Mouse (Mus musculus): ENCODE measurements around the gene Gm13723. TPM values are rescaled to one million over a fixed set of nuclear protein-coding genes. Genes with fewer than 3 reads are reported as not detected.

Gm13723 gene
- not detected in 2 replicates for polyA plus RNA-seq (2011; ENCODE audit: insufficient read length, low read depth, missing spikeins)

- no peak within 1 kb of the TSS for H3K4me3 ChIP-seq (ENCODE audit: insufficient read depth, low read length)
- no peaks in the 10 kb centered on the region for H3K4me1 ChIP-seq (ENCODE audit: control insufficient read depth, insufficient read depth, low read length)
- TF ChIP-seq CTCF (IDR thresholded peaks at IDR 0.05; ENCODE audit: borderline replicate concordance, insufficient read depth, low read length) (no peak), POLR2A (IDR thresholded peaks at IDR 0.05; ENCODE audit: low read depth, low read length) (no peak)
- H3K27ac ChIP-seq (ENCODE audit: insufficient read depth, low read length): no peak within 1 kb of the TSS
These were observed at the start of gene Gm13723 for GRCm38 (mm10) chr2:86874702-86875101. Gm13723 (minus strand) TSS chr2:86874802.

GRCm38 (mm10) chr2:86905647-86906046 lies 31.0 kb upstream of the Gm13723 start:
- H3K27ac ChIP-seq (ENCODE audit: insufficient read depth, low read length): no peak overlapping the region
- H3K4me3 ChIP-seq (ENCODE audit: insufficient read depth, low read length): no peak overlapping the region
- TF ChIP-seq CTCF (IDR thresholded peaks at IDR 0.05; ENCODE audit: borderline replicate concordance, insufficient read depth, low read length): no peak
- TF ChIP-seq POLR2A (IDR thresholded peaks at IDR 0.05; ENCODE audit: low read depth, low read length): no peak
- H3K4me1 ChIP-seq (ENCODE audit: control insufficient read depth, insufficient read depth, low read length): no peaks in the 10 kb centered on the region

- no peak within 1 kb of the TSS for H3K4me3 ChIP-seq (ENCODE audit: insufficient read depth, low read length)
- TF ChIP-seq POLR2A (IDR thresholded peaks at IDR 0.05; ENCODE audit: low read depth, low read length): no peak
- TF ChIP-seq CTCF (IDR thresholded peaks at IDR 0.05; ENCODE audit: borderline replicate concordance, insufficient read depth, low read length): no peak
- no peak within 1 kb of the TSS for H3K27ac ChIP-seq (ENCODE audit: insufficient read depth, low read length)
- no peaks in the 10 kb centered on the region for H3K4me1 ChIP-seq (ENCODE audit: control insufficient read depth, insufficient read depth, low read length)
These were observed 17.5 kb upstream of the Gm13723 start, which contains the start of gene Olfr1097 for GRCm38 (mm10) chr2:86892116-86892515. Olfr1097 (minus strand) TSS chr2:86892216.

- TF ChIP-seq CTCF (IDR thresholded peaks at IDR 0.05; ENCODE audit: borderline replicate concordance, insufficient read depth, low read length) (no peak), POLR2A (IDR thresholded peaks at IDR 0.05; ENCODE audit: low read depth, low read length) (no peak)
These were observed 23.0 kb downstream of the Gm13723 start, which contains the start of gene Olfr1095 for GRCm38 (mm10) chr2:86851596-86851995. Olfr1095 (minus strand) TSS chr2:86851696.

GRCm38 (mm10) chr2:86824363-86824762 lies 50.2 kb downstream of the Gm13723 start, which contains the start of gene Olfr1094:
Olfr1094 (plus strand) TSS chr2:86824663.
- no peaks in the 10 kb centered on the region for H3K4me1 ChIP-seq (ENCODE audit: control insufficient read depth, insufficient read depth, low read length)
- TF ChIP-seq POLR2A (IDR thresholded peaks at IDR 0.05; ENCODE audit: low read depth, low read length) (no peak), CTCF (IDR thresholded peaks at IDR 0.05; ENCODE audit: borderline replicate concordance, insufficient read depth, low read length) (no peak)
- no peak within 1 kb of the TSS for H3K4me3 ChIP-seq (ENCODE audit: insufficient read depth, low read length)
- H3K27ac ChIP-seq (ENCODE audit: insufficient read depth, low read length): no peak within 1 kb of the TSS

More at GRCm38 (mm10) chr2:86851596-86851995, 23.0 kb downstream of the Gm13723 start, which contains the start of gene Olfr1095:
- H3K4me3 ChIP-seq (ENCODE audit: insufficient read depth, low read length): no peak within 1 kb of the TSS
- H3K4me1 ChIP-seq (ENCODE audit: control insufficient read depth, insufficient read depth, low read length): no peaks in the 10 kb centered on the region
- H3K27ac ChIP-seq (ENCODE audit: insufficient read depth, low read length): no peak within 1 kb of the TSS

Other genes with a start within 250 kb of the Gm13723 start
- not detected in 2 replicates for gene Olfr1084, start 235.1 kb downstream of the Gm13723 start, polyA plus RNA-seq (2011; ENCODE audit: insufficient read length, low read depth, missing spikeins)
- gene Olfr1085, start 212.8 kb downstream of the Gm13723 start, polyA plus RNA-seq (2011; ENCODE audit: insufficient read length, low read depth, missing spikeins): not detected in 2 replicates
- gene Olfr1086, start 194.7 kb downstream of the Gm13723 start, polyA plus RNA-seq (2011; ENCODE audit: insufficient read length, low read depth, missing spikeins): not detected in 2 replicates
- gene Olfr1087, start 176.4 kb downstream of the Gm13723 start, polyA plus RNA-seq (2011; ENCODE audit: insufficient read length, low read depth, missing spikeins): not detected in 2 replicates
- not detected in 2 replicates for gene Olfr1089, start 141.1 kb downstream of the Gm13723 start, polyA plus RNA-seq (2011; ENCODE audit: insufficient read length, low read depth, missing spikeins)
- gene Olfr1090, start 115.8 kb downstream of the Gm13723 start, polyA plus RNA-seq (2011; ENCODE audit: insufficient read length, low read depth, missing spikeins): not detected in 2 replicates
- not detected in 2 replicates for gene Olfr1093, start 92.3 kb downstream of the Gm13723 start, polyA plus RNA-seq (2011; ENCODE audit: insufficient read length, low read depth, missing spikeins)
- gene Olfr141, start 64.8 kb downstream of the Gm13723 start, polyA plus RNA-seq (2011; ENCODE audit: insufficient read length, low read depth, missing spikeins): not detected in 2 replicates
- gene Olfr1094, start 50.1 kb downstream of the Gm13723 start, polyA plus RNA-seq (2011; ENCODE audit: insufficient read length, low read depth, missing spikeins): not detected in 2 replicates
- not detected in 2 replicates for gene Olfr1095, start 23.1 kb downstream of the Gm13723 start, polyA plus RNA-seq (2011; ENCODE audit: insufficient read length, low read depth, missing spikeins)
- not detected in 2 replicates for gene Olfr1097, start 17.4 kb upstream of the Gm13723 start, polyA plus RNA-seq (2011; ENCODE audit: insufficient read length, low read depth, missing spikeins)
- not detected in 2 replicates for gene Olfr1098, start 49.7 kb upstream of the Gm13723 start, polyA plus RNA-seq (2011; ENCODE audit: insufficient read length, low read depth, missing spikeins)
- not detected in 2 replicates for gene Olfr1099, start 85.9 kb upstream of the Gm13723 start, polyA plus RNA-seq (2011; ENCODE audit: insufficient read length, low read depth, missing spikeins)
- not detected in 2 replicates for gene Olfr1100, start 105.2 kb upstream of the Gm13723 start, polyA plus RNA-seq (2011; ENCODE audit: insufficient read length, low read depth, missing spikeins)
- not detected in 2 replicates for gene Olfr1101, start 116.4 kb upstream of the Gm13723 start, polyA plus RNA-seq (2011; ENCODE audit: insufficient read length, low read depth, missing spikeins)
- not detected in 2 replicates for gene Olfr1102, start 123.6 kb upstream of the Gm13723 start, polyA plus RNA-seq (2011; ENCODE audit: insufficient read length, low read depth, missing spikeins)
- gene Olfr1104, start 152.3 kb upstream of the Gm13723 start, polyA plus RNA-seq (2011; ENCODE audit: insufficient read length, low read depth, missing spikeins): not detected in 2 replicates
- not detected in 2 replicates for gene Olfr1105, start 161.7 kb upstream of the Gm13723 start, polyA plus RNA-seq (2011; ENCODE audit: insufficient read length, low read depth, missing spikeins)
- gene Olfr1106, start 177.5 kb upstream of the Gm13723 start, polyA plus RNA-seq (2011; ENCODE audit: insufficient read length, low read depth, missing spikeins): not detected in 2 replicates
- gene Olfr1107, start 201.0 kb upstream of the Gm13723 start, polyA plus RNA-seq (2011; ENCODE audit: insufficient read length, low read depth, missing spikeins): not detected in 2 replicates
- gene Olfr1109, start 221.2 kb upstream of the Gm13723 start, polyA plus RNA-seq (2011; ENCODE audit: insufficient read length, low read depth, missing spikeins): not detected in 2 replicates
- gene Olfr259, start 239.8 kb upstream of the Gm13723 start, polyA plus RNA-seq (2011; ENCODE audit: insufficient read length, low read depth, missing spikeins): not detected in 2 replicates